Mouse (Mus musculus): ENCODE data around the gene Tenm2. TPM values are rescaled to one million over a fixed set of nuclear protein-coding genes. Genes with fewer than 3 reads are reported as not detected.
A peak's percentile ranks its signal among the peaks of the same experiment; 100 is the strongest.

Tenm2 gene
- polyA plus RNA-seq, 1 experiment from 2014 or later: 0.12 TPM

DNA sequence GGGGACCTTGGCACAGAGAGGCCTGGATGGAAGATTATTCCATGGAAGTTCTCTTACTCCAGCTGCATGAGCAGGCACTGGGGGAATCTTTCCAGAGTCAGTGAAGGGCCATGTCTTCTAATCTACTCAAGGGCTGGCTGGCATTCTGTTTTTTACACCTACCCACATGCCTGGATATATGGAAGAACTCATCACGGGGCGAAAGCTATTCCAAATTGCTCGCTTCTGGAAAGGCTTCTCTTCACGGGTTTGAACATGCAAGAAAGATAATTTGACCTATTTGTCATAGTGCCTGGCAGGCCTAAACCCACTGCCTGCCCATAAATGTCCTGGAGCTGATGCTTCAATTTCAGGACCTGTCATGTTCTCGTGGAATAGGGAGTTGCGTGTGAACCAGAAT, 965.8 kb downstream of the Tenm2 start:
- Histone ChIP-seq H3K4me3 (ENCODE audit: low read depth, low read length) (no peak overlapping the region), H3K36me3 (ENCODE audit: control insufficient read depth, insufficient read depth) (no peaks in the 10 kb centered on the region), H3K27me3 (replicated peaks; ENCODE audit: control insufficient read depth, insufficient read depth, low read length) (no peaks in the 10 kb centered on the region), H3K9ac (ENCODE audit: low read depth, low read length) (no peak overlapping the region), H3K27ac (ENCODE audit: low read depth, low read length) (no peak overlapping the region), H3K4me1 (replicated peaks; ENCODE audit: control insufficient read depth, insufficient read depth, low read length) (no peaks in the 10 kb centered on the region), H3K4me2 (replicated peaks; ENCODE audit: low read depth) (no peak overlapping the region), H3K9me3 (ENCODE audit: control insufficient read depth) (no peaks in the 10 kb centered on the region)
- ATAC-seq: no peak
- no peak for TF ChIP-seq CTCF (IDR thresholded peaks at IDR 0.05; ENCODE audit: low read depth)
- WGBS: 92% methylated on average over 6 of the region's 6 CpGs

DNA sequence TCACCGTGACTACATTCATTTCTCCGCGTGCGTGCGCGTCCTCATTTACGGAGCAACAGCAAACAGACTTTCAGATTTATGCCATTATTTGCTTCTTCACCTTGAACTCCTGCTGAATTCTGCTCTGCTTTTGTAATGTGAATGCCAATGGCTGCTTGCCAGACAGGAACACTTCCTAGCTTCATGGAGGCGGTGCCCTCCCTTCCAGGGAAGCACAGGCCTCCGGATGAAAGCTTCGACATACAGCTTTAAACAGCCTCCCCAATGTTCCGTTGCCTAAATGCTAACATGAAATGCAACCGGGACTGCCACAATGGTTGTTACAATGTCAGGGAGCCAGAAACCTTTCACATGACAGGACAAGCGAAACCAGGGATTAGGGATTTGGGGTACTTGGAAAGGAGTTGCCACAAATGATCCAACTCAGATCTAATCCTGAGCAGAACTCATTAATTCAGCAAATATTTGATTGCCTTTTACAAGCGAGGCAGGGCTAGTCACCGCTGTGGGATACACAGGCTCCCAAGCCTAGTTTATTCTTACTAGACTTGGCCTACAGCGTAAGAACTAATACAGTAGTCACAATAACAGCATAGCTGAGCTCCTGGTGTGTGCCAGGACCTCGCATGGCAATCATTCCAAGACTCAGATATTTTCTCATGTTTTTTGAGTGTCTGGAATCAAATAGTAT, 970.8 kb downstream of the Tenm2 start:
- TF ChIP-seq CTCF (IDR thresholded peaks at IDR 0.05; ENCODE audit: low read depth): no peak
- 74% methylated on average over 17 of the region's 17 CpGs for WGBS
- no peak overlapping the region for H3K27ac ChIP-seq (ENCODE audit: low read depth, low read length)
- no peak overlapping the region for H3K4me2 ChIP-seq (replicated peaks; ENCODE audit: low read depth)
- H3K9ac ChIP-seq (ENCODE audit: low read depth, low read length): no peak overlapping the region
- H3K4me3 ChIP-seq (ENCODE audit: low read depth, low read length): no peak overlapping the region
- no peaks in the 10 kb centered on the region for H3K36me3 ChIP-seq (ENCODE audit: control insufficient read depth, insufficient read depth)
- no peak for ATAC-seq
- H3K9me3 ChIP-seq (ENCODE audit: control insufficient read depth): no peaks in the 10 kb centered on the region
- no peaks in the 10 kb centered on the region for H3K4me1 ChIP-seq (replicated peaks; ENCODE audit: control insufficient read depth, insufficient read depth, low read length)
- no peaks in the 10 kb centered on the region for H3K27me3 ChIP-seq (replicated peaks; ENCODE audit: control insufficient read depth, insufficient read depth, low read length)

DNA sequence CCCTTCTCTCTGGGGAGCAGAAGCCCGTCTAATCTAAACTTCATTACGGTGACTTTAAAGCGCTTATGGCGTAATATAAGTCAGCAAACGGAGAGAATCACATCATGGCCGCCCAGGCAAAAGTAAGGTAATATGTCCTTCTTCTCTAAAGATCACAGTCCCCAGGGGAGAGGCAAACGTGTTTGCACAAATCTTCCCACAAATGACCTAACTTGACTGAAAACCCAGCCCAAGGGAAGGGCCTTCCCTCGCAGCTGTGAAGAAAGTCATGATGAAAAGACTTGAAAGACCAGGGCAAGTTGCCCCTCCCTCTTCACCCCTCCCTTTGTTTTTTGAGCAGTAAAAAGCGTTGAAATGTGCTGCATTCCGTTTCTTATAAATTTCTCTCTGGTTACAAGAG, 971.9 kb downstream of the Tenm2 start:
- no peaks in the 10 kb centered on the region for H3K27me3 ChIP-seq (replicated peaks; ENCODE audit: control insufficient read depth, insufficient read depth, low read length)
- no peak for ATAC-seq
- no peaks in the 10 kb centered on the region for H3K9me3 ChIP-seq (ENCODE audit: control insufficient read depth)
- H3K4me1 ChIP-seq (replicated peaks; ENCODE audit: control insufficient read depth, insufficient read depth, low read length): no peaks in the 10 kb centered on the region
- 64% methylated on average over 10 of the region's 10 CpGs for WGBS
- no peak overlapping the region for H3K9ac ChIP-seq (ENCODE audit: low read depth, low read length)
- no peak overlapping the region for H3K4me3 ChIP-seq (ENCODE audit: low read depth, low read length)
- H3K36me3 ChIP-seq (ENCODE audit: control insufficient read depth, insufficient read depth): no peaks in the 10 kb centered on the region
- H3K4me2 ChIP-seq (replicated peaks; ENCODE audit: low read depth): no peak overlapping the region
- H3K27ac ChIP-seq (ENCODE audit: low read depth, low read length): no peak overlapping the region
- TF ChIP-seq CTCF (IDR thresholded peaks at IDR 0.05; ENCODE audit: low read depth): no peak

DNA sequence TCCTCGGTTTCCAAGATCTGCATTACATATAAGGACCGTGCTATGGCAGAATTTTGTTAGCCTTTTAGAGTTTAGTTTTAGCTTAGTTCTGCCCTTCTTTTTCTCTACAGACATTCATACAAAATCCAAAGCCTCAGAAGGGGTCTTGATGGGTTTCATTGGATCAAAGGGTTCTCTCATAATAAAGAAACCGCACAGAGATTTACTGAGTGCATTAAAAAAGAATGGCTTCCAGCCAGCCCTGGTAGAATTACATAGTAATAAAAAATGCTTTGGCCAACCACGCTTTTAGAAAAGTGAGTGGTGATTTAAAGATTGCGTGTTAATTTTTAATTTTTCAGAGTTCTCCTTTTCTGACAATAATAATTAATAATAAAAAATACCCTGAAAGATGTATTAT, 978.6 kb downstream of the Tenm2 start:
- Histone ChIP-seq H3K4me1 (replicated peaks; ENCODE audit: control insufficient read depth, insufficient read depth, low read length) (no peaks in the 10 kb centered on the region), H3K4me2 (replicated peaks; ENCODE audit: low read depth) (no peak overlapping the region), H3K4me3 (ENCODE audit: low read depth, low read length) (no peak overlapping the region), H3K9ac (ENCODE audit: low read depth, low read length) (no peak overlapping the region), H3K9me3 (ENCODE audit: control insufficient read depth) (no peaks in the 10 kb centered on the region), H3K27me3 (replicated peaks; ENCODE audit: control insufficient read depth, insufficient read depth, low read length) (no peaks in the 10 kb centered on the region), H3K36me3 (ENCODE audit: control insufficient read depth, insufficient read depth) (no peaks in the 10 kb centered on the region), H3K27ac (ENCODE audit: low read depth, low read length) (no peak overlapping the region)
- no peak for TF ChIP-seq CTCF (IDR thresholded peaks at IDR 0.05; ENCODE audit: low read depth)
- WGBS: 83% methylated on average over 5 of the region's 5 CpGs
- ATAC-seq: no peak

DNA sequence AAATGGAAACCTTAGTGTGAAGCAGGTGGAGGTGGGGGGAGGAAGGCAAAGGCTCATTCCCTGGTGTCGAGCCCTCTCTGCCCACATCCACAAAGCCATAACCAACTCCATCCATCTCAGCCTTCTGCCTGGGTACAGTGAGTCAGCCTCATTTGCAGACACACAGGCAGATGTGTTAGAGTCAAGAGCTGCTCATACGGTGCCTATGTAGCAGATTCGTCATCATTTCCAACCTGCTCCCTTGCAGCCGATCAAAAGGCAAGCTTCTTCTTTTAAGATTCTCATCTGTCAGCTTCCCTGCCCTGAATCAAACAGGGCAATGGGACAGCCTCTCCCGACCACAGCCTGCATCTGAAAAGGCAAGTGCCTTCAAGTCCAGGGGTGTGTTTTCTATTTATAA, 979.0 kb downstream of the Tenm2 start:
- no peak overlapping the region for H3K27ac ChIP-seq (ENCODE audit: low read depth, low read length)

DNA sequence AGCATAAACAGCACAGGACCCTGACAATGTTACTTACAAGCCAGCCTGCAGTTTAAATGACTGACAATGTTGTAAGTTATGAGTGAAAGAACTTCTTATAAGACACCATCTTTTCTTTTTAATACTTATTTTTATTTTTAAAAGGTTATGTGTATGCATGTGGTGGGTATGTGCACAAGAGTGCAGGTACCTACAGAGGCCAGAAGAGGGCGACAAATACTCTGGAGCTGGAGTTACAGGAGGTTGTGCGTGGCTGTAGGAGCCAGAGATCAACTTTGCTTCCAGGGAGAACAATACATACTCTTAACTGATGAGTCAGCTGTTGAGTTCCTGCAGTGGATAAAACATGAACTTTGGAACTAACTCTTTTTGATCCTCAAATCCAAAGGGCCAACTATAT, 981.7 kb downstream of the Tenm2 start:
- no peak overlapping the region for H3K27ac ChIP-seq (ENCODE audit: low read depth, low read length)
- H3K9ac ChIP-seq (ENCODE audit: low read depth, low read length): no peak overlapping the region
- H3K27me3 ChIP-seq (replicated peaks; ENCODE audit: control insufficient read depth, insufficient read depth, low read length): no peaks in the 10 kb centered on the region
- no peaks in the 10 kb centered on the region for H3K36me3 ChIP-seq (ENCODE audit: control insufficient read depth, insufficient read depth)
- no peak for ATAC-seq
- no peak overlapping the region for H3K4me3 ChIP-seq (ENCODE audit: low read depth, low read length)
- TF ChIP-seq CTCF (IDR thresholded peaks at IDR 0.05; ENCODE audit: low read depth): 0 out of 2 replicates have a peak, but pooled peaks have one; percentile 13
- no peak overlapping the region for H3K4me2 ChIP-seq (replicated peaks; ENCODE audit: low read depth)
- H3K4me1 ChIP-seq (replicated peaks; ENCODE audit: control insufficient read depth, insufficient read depth, low read length): no peaks in the 10 kb centered on the region
- 83% methylated on average over 2 of the region's 2 CpGs for WGBS
- no peaks in the 10 kb centered on the region for H3K9me3 ChIP-seq (ENCODE audit: control insufficient read depth)

More for the DNA sequence above, 979.0 kb downstream of the Tenm2 start:
- Histone ChIP-seq H3K4me2 (replicated peaks; ENCODE audit: low read depth) (no peak overlapping the region), H3K36me3 (ENCODE audit: control insufficient read depth, insufficient read depth) (no peaks in the 10 kb centered on the region), H3K9ac (ENCODE audit: low read depth, low read length) (no peak overlapping the region), H3K27me3 (replicated peaks; ENCODE audit: control insufficient read depth, insufficient read depth, low read length) (no peaks in the 10 kb centered on the region), H3K9me3 (ENCODE audit: control insufficient read depth) (no peaks in the 10 kb centered on the region), H3K4me3 (ENCODE audit: low read depth, low read length) (no peak overlapping the region), H3K4me1 (replicated peaks; ENCODE audit: control insufficient read depth, insufficient read depth, low read length) (no peaks in the 10 kb centered on the region)
- TF ChIP-seq CTCF (IDR thresholded peaks at IDR 0.05; ENCODE audit: low read depth): no peak
- no peak for ATAC-seq
- 77% methylated on average over 5 of the region's 5 CpGs for WGBS

Measured in intestine, postnatal 0 days (tissue).